Mouse (Mus musculus): ENCODE measurements at regions not wholly inside any gene's neighbourhood (a gene's known extent, or its start where the extent isn't known, plus 50 kb on each side); places are given as distances from the start of the nearest gene placed in this dataset.

GRCm38 (mm10) chr2:30699797-30700454 lies 103.5 kb downstream of the 1700001O22Rik start:
- Histone ChIP-seq H3K4me2 (ENCODE audit: low read depth) (no peak overlapping the region), H3K4me3 (ENCODE audit: low read depth, low read length) (no peak overlapping the region), H3K9me3 (ENCODE audit: low read length) (no peaks in the 10 kb centered on the region), H3K27ac (ENCODE audit: low read depth, low read length) (peak overlapping the region; percentile 59), H3K36me3 (ENCODE audit: insufficient read depth) (no peaks in the 10 kb centered on the region), H3K4me1 (ENCODE audit: insufficient read depth) (0 out of 2 replicates have a peak, but pooled peaks cover 5% of the 10 kb centered on the region), H3K9ac (no peak overlapping the region; the same call in 1 of the 2 replicates), H3K27me3 (ENCODE audit: insufficient read depth, low read length) (no peaks in the 10 kb centered on the region)
- WGBS: 31% methylated on average over 6 of the region's 6 CpGs
- TF ChIP-seq CTCF (IDR thresholded peaks at IDR 0.05; ENCODE audit: low read depth): peak; percentile 24; the same call in 1 of the 2 replicates
- peak; percentile 93 for ATAC-seq
- peak; percentile 84 for DNase-seq

GRCm38 (mm10) chr2:30698758-30699535 lies 104.1 kb downstream of the Cstad start:
- peak overlapping the region; percentile 57; the same call in 1 of the 2 replicates for H3K27ac ChIP-seq (ENCODE audit: low read depth, low read length)
- no peaks in the 10 kb centered on the region for H3K36me3 ChIP-seq (ENCODE audit: insufficient read depth)
- no peak overlapping the region for H3K9ac ChIP-seq
- no peaks in the 10 kb centered on the region for H3K27me3 ChIP-seq (ENCODE audit: insufficient read depth, low read length)
- no peak for DNase-seq
- H3K9me3 ChIP-seq (ENCODE audit: low read length): no peaks in the 10 kb centered on the region
- ATAC-seq: 0 out of 2 replicates have a peak, but pooled peaks have one; percentile 14
- no peak overlapping the region for H3K4me2 ChIP-seq (ENCODE audit: low read depth)
- H3K4me1 ChIP-seq (ENCODE audit: insufficient read depth): peaks cover 11% of the 10 kb centered on the region; the same call in 1 of the 2 replicates
- no peak for TF ChIP-seq CTCF (IDR thresholded peaks at IDR 0.05; ENCODE audit: low read depth)
- no peak overlapping the region for H3K4me3 ChIP-seq (ENCODE audit: low read depth, low read length)
- 72% methylated on average over 6 of the region's 6 CpGs for WGBS

GRCm38 (mm10) chr2:30697851-30698250 lies 103.0 kb downstream of the Cstad start:
- no peaks in the 10 kb centered on the region for H3K27me3 ChIP-seq (ENCODE audit: insufficient read depth, low read length)
- no peak overlapping the region for H3K4me3 ChIP-seq (ENCODE audit: low read depth, low read length)
- ATAC-seq (no peak), DNase-seq (no peak)
- H3K9ac ChIP-seq: no peak overlapping the region
- no peak overlapping the region for H3K27ac ChIP-seq (ENCODE audit: low read depth, low read length)
- WGBS: 86% methylated on average over 2 of the region's 2 CpGs
- no peaks in the 10 kb centered on the region for H3K36me3 ChIP-seq (ENCODE audit: insufficient read depth)
- no peaks in the 10 kb centered on the region for H3K9me3 ChIP-seq (ENCODE audit: low read length)
- no peak overlapping the region for H3K4me2 ChIP-seq (ENCODE audit: low read depth)
- no peak for TF ChIP-seq CTCF (IDR thresholded peaks at IDR 0.05; ENCODE audit: low read depth)
- peaks cover 18% of the 10 kb centered on the region for H3K4me1 ChIP-seq (ENCODE audit: insufficient read depth)

- peak overlapping the region; percentile 99; the same call in 1 of the 2 replicates for H3K27ac ChIP-seq (ENCODE audit: low read depth, low read length)
- no peaks in the 10 kb centered on the region for H3K9me3 ChIP-seq (ENCODE audit: low read length)
- DNase-seq (no peak), ATAC-seq (no peak)
- no peak overlapping the region for H3K9ac ChIP-seq
- no peak overlapping the region for H3K4me3 ChIP-seq (ENCODE audit: low read depth, low read length)
- TF ChIP-seq CTCF (IDR thresholded peaks at IDR 0.05; ENCODE audit: low read depth): no peak
- H3K4me1 ChIP-seq (ENCODE audit: insufficient read depth): peaks cover 31% of the 10 kb centered on the region
- no peak overlapping the region for H3K4me2 ChIP-seq (ENCODE audit: low read depth)
- no peaks in the 10 kb centered on the region for H3K36me3 ChIP-seq (ENCODE audit: insufficient read depth)
- 69% methylated on average over 11 of the region's 11 CpGs for WGBS
- no peaks in the 10 kb centered on the region for H3K27me3 ChIP-seq (ENCODE audit: insufficient read depth, low read length)
These were observed 101.1 kb downstream of the Cstad start for GRCm38 (mm10) chr2:30695771-30696456.

GRCm38 (mm10) chr2:30695041-30695440 lies 100.2 kb downstream of the Cstad start:
- H3K4me1 ChIP-seq (ENCODE audit: insufficient read depth): peaks cover 28% of the 10 kb centered on the region
- H3K27ac ChIP-seq (ENCODE audit: low read depth, low read length): peak overlapping the region; percentile 99
- no peak overlapping the region for H3K9ac ChIP-seq
- H3K4me3 ChIP-seq (ENCODE audit: low read depth, low read length): no peak overlapping the region
- no peaks in the 10 kb centered on the region for H3K36me3 ChIP-seq (ENCODE audit: insufficient read depth)
- no peaks in the 10 kb centered on the region for H3K27me3 ChIP-seq (ENCODE audit: insufficient read depth, low read length)
- H3K9me3 ChIP-seq (ENCODE audit: low read length): no peaks in the 10 kb centered on the region
- TF ChIP-seq CTCF (IDR thresholded peaks at IDR 0.05; ENCODE audit: low read depth): no peak
- no peak for DNase-seq
- 88% methylated on average over 1 of the region's 1 CpGs for WGBS
- ATAC-seq: no peak
- H3K4me2 ChIP-seq (ENCODE audit: low read depth): no peak overlapping the region

- under 1% methylated on average over 33 of the region's 41 CpGs for WGBS
- peak; percentile 90 for ATAC-seq
- peak; percentile 70 for DNase-seq
- Histone ChIP-seq H3K4me2 (ENCODE audit: low read depth) (peak overlapping the region; percentile 63), H3K9me3 (ENCODE audit: low read length) (no peaks in the 10 kb centered on the region), H3K36me3 (ENCODE audit: insufficient read depth) (no peaks in the 10 kb centered on the region), H3K9ac (peak overlapping the region; percentile 74), H3K27me3 (ENCODE audit: insufficient read depth, low read length) (no peaks in the 10 kb centered on the region), H3K27ac (ENCODE audit: low read depth, low read length) (peak overlapping the region; percentile 99), H3K4me3 (ENCODE audit: low read depth, low read length) (peak overlapping the region; percentile 31), H3K4me1 (ENCODE audit: insufficient read depth) (peaks cover 26% of the 10 kb centered on the region)
- no peak; the same call in 1 of the 2 replicates for TF ChIP-seq CTCF (IDR thresholded peaks at IDR 0.05; ENCODE audit: low read depth)
These were observed 98.6 kb downstream of the Cstad start for GRCm38 (mm10) chr2:30693206-30694035.
